In genomic region chr15:102278726-102279091, GRCm38 (mm10) we compare ENCODE assay signal across 8 mouse cellular contexts. TPM values are rescaled to one million over a fixed set of nuclear protein-coding genes. Genes with fewer than 3 reads are reported as not detected.
DNase-seq lines count a peak whose midpoint lies in the region; ATAC-seq lines count a peak whose summit lies in the region.

No protein-coding gene starts in this region.

- intact Hi-C loops in gastrocnemius, postnatal 14 days (cut with DNase I; ENCODE audit: low total_unique reads): no loop called here

- H3K9ac ChIP-seq in neural tube, embryonic 11.5 days (ENCODE audit: low read length): peak overlapping the region; percentile 66
- peak overlapping the region; percentile 75 for H3K9ac ChIP-seq in limb, embryonic 12.5 days (replicated peaks)
- H3K9ac ChIP-seq in stomach, embryonic 14.5 days (replicated peaks; ENCODE audit: low read depth, low read length): peak overlapping the region; percentile 80; the same call in 1 of the 2 replicates

- peaks cover 7% of the 10 kb centered on the region; the same call in 1 of the 2 replicates for H3K4me1 ChIP-seq in neural tube, embryonic 11.5 days (ENCODE audit: control insufficient read depth, insufficient read depth, low read length)
- H3K4me1 ChIP-seq in limb, embryonic 12.5 days (replicated peaks): peaks cover 13% of the 10 kb centered on the region
- peaks cover 11% of the 10 kb centered on the region; the same call in 1 of the 2 replicates for H3K4me1 ChIP-seq in stomach, embryonic 14.5 days (ENCODE audit: control insufficient read depth, insufficient read depth, low read length)

- H3K27ac ChIP-seq in neural tube, embryonic 11.5 days (ENCODE audit: low read depth, low read length): peak overlapping the region; percentile 63; the same call in 1 of the 2 replicates
- H3K27ac ChIP-seq in limb, embryonic 12.5 days: peak overlapping the region; percentile 87
- H3K27ac ChIP-seq in stomach, embryonic 14.5 days (ENCODE audit: low read length): peak overlapping the region; percentile 89; the same call in 1 of the 2 replicates

- H3K4me3 ChIP-seq in neural tube, embryonic 11.5 days (ENCODE audit: low read depth, low read length): peak overlapping the region; percentile 67
- H3K4me3 ChIP-seq in limb, embryonic 12.5 days (replicated peaks): peak overlapping the region; percentile 89
- peak overlapping the region; percentile 81 for H3K4me3 ChIP-seq in stomach, embryonic 14.5 days (ENCODE audit: low read depth, low read length)

- ATAC-seq in CD4-positive, CD25-positive, alpha-beta regulatory T cell, adult 4 months: no peak
- ATAC-seq in neural tube, embryonic 11.5 days (ENCODE audit: insufficient read depth, low FRiP score, low TSS enrichment): 0 out of 2 replicates have a peak, but pooled peaks have one; percentile 9
- ATAC-seq in limb, embryonic 12.5 days (ENCODE audit: insufficient number of reproducible peaks, insufficient read depth, low FRiP score, low TSS enrichment, low read depth): no peak
- no peak for ATAC-seq in stomach, embryonic 14.5 days (ENCODE audit: insufficient number of reproducible peaks, insufficient read depth, low FRiP score, low read depth)
- ATAC-seq in megakaryocyte progenitor cell, adult 5-6 weeks (replicated peaks; ENCODE audit: poor library complexity): no peak; the same call in 1 of the 2 replicates

- H3K27me3 ChIP-seq in neural tube, embryonic 11.5 days (ENCODE audit: control insufficient read depth, insufficient read depth, low read length): no peaks in the 10 kb centered on the region
- no peaks in the 10 kb centered on the region for H3K27me3 ChIP-seq in limb, embryonic 12.5 days
- H3K27me3 ChIP-seq in stomach, embryonic 14.5 days (ENCODE audit: control insufficient read depth, insufficient read depth, low read length): no peaks in the 10 kb centered on the region

- WGBS in neural tube, embryonic 11.5 days: 31% methylated on average over 7 of the region's 7 CpGs
- WGBS in limb, embryonic 12.5 days: 31% methylated on average over 7 of the region's 7 CpGs
- 27% methylated on average over 7 of the region's 7 CpGs for WGBS in stomach, embryonic 14.5 days

- no peaks in the 10 kb centered on the region for H3K9me3 ChIP-seq in neural tube, embryonic 11.5 days (ENCODE audit: control insufficient read depth, low read length)
- H3K9me3 ChIP-seq in limb, embryonic 12.5 days: no peaks in the 10 kb centered on the region
- H3K9me3 ChIP-seq in stomach, embryonic 14.5 days (ENCODE audit: control insufficient read depth, low read depth, low read length): no peaks in the 10 kb centered on the region

- peaks cover 2% of the 10 kb centered on the region; the same call in 1 of the 2 replicates for H3K36me3 ChIP-seq in neural tube, embryonic 11.5 days (ENCODE audit: control insufficient read depth, insufficient read depth, low read length)
- peaks cover 27% of the 10 kb centered on the region for H3K36me3 ChIP-seq in limb, embryonic 12.5 days
- peaks cover 10% of the 10 kb centered on the region for H3K36me3 ChIP-seq in stomach, embryonic 14.5 days (ENCODE audit: control insufficient read depth, insufficient read depth, low read length)

- peak; percentile 30 for DNase-seq in CD4-positive, CD25-positive, alpha-beta regulatory T cell, adult 2 months (ENCODE audit: low read depth, low spot score)
- no peak for DNase-seq in neural tube, embryonic 11.5 days (ENCODE audit: low spot score)
- no peak for DNase-seq in neural tube, embryonic 10.5 days (ENCODE audit: extremely low spot score, low spot score)
- no peak for DNase-seq in gastrocnemius, postnatal 14 days

- peak overlapping the region; percentile 72 for H3K4me2 ChIP-seq in neural tube, embryonic 11.5 days (ENCODE audit: low read depth)
- H3K4me2 ChIP-seq in limb, embryonic 12.5 days: peak overlapping the region; percentile 91
- peak overlapping the region; percentile 84 for H3K4me2 ChIP-seq in stomach, embryonic 14.5 days (replicated peaks; ENCODE audit: low read depth, low read length)

RNA-seq across cellular contexts. Expression of gene Mfsd5, which starts 0.5 kb away (rescaled TPM):
- 10 to 100 TPM; 28.3 to 31.4 TPM for polyA plus RNA-seq in CD4-positive, CD25-positive, alpha-beta regulatory T cell, adult 4 months (2017; shearing (Covaris generic))
- polyA plus RNA-seq in neural tube, embryonic 11.5 days (2014; fragmentation: Nextera tagmentation; extraction: Ambion mirVana): 59.7 and 66.7 TPM in 2 replicates
- 56.1 and 58.8 TPM in 2 replicates for polyA plus RNA-seq in limb, embryonic 12.5 days (2016; fragmentation: Nextera tagmentation; extraction: Ambion mirVana)
- 63.1 and 63.7 TPM in 2 replicates for polyA plus RNA-seq in stomach, embryonic 14.5 days (2014; fragmentation: Nextera tagmentation; extraction: Ambion mirVana)
- total RNA-seq in gastrocnemius, postnatal 14 days (2021): 10 to 100 TPM; 14.5 to 14.9 TPM
- total RNA-seq in megakaryocyte progenitor cell, adult 5-6 weeks (2015): 28.2 and 33.0 TPM in 2 replicates
- 17.8 and 25.5 TPM in 2 replicates for total RNA-seq in megakaryocyte progenitor cell, adult 5-6 weeks (2017)

RNA-seq across cellular contexts. Expression of gene Gm9918, which starts 8.3 kb away (rescaled TPM):
- not detected for polyA plus RNA-seq in CD4-positive, CD25-positive, alpha-beta regulatory T cell, adult 4 months (2017; shearing (Covaris generic))
- 0.20 and 0.39 TPM in 2 replicates for polyA plus RNA-seq in neural tube, embryonic 11.5 days (2014; fragmentation: Nextera tagmentation; extraction: Ambion mirVana)
- polyA plus RNA-seq in limb, embryonic 12.5 days (2016; fragmentation: Nextera tagmentation; extraction: Ambion mirVana): 1.3 and 1.4 TPM in 2 replicates
- 0.36 and 0.56 TPM in 2 replicates for polyA plus RNA-seq in stomach, embryonic 14.5 days (2014; fragmentation: Nextera tagmentation; extraction: Ambion mirVana)
- not detected for total RNA-seq in gastrocnemius, postnatal 14 days (2021)
- not detected in 2 replicates for total RNA-seq in megakaryocyte progenitor cell, adult 5-6 weeks (2015)
- total RNA-seq in megakaryocyte progenitor cell, adult 5-6 weeks (2017): not detected in 2 replicates

RNA-seq across cellular contexts. Expression of gene Espl1, which starts 17.4 kb away (rescaled TPM):
- 1 to 10 TPM; 1.5 to 6.7 TPM for polyA plus RNA-seq in CD4-positive, CD25-positive, alpha-beta regulatory T cell, adult 4 months (2017; shearing (Covaris generic))
- 36.2 and 37.9 TPM in 2 replicates for polyA plus RNA-seq in neural tube, embryonic 11.5 days (2014; fragmentation: Nextera tagmentation; extraction: Ambion mirVana)
- 42.7 and 49.3 TPM in 2 replicates for polyA plus RNA-seq in limb, embryonic 12.5 days (2016; fragmentation: Nextera tagmentation; extraction: Ambion mirVana)
- 25.4 and 28.6 TPM in 2 replicates for polyA plus RNA-seq in stomach, embryonic 14.5 days (2014; fragmentation: Nextera tagmentation; extraction: Ambion mirVana)
- 1 to 10 TPM; 1.1 to 4.1 TPM for total RNA-seq in gastrocnemius, postnatal 14 days (2021)
- total RNA-seq in megakaryocyte progenitor cell, adult 5-6 weeks (2015): 33.9 and 34.8 TPM in 2 replicates
- total RNA-seq in megakaryocyte progenitor cell, adult 5-6 weeks (2017): 15.0 and 19.2 TPM in 2 replicates

RNA-seq across cellular contexts. Expression of gene Rarg, which starts 21.4 kb away (rescaled TPM):
- polyA plus RNA-seq in CD4-positive, CD25-positive, alpha-beta regulatory T cell, adult 4 months (2017; shearing (Covaris generic)): 10 to 100 TPM; 17.7 to 18.3 TPM
- polyA plus RNA-seq in neural tube, embryonic 11.5 days (2014; fragmentation: Nextera tagmentation; extraction: Ambion mirVana): 24.0 and 26.4 TPM in 2 replicates
- polyA plus RNA-seq in limb, embryonic 12.5 days (2016; fragmentation: Nextera tagmentation; extraction: Ambion mirVana): 137 TPM in 2 replicates
- 36.9 and 40.5 TPM in 2 replicates for polyA plus RNA-seq in stomach, embryonic 14.5 days (2014; fragmentation: Nextera tagmentation; extraction: Ambion mirVana)
- 10 to 100 TPM; 12.9 to 13.2 TPM for total RNA-seq in gastrocnemius, postnatal 14 days (2021)
- total RNA-seq in megakaryocyte progenitor cell, adult 5-6 weeks (2015): 4.1 and 4.8 TPM in 2 replicates
- 3.9 and 4.2 TPM in 2 replicates for total RNA-seq in megakaryocyte progenitor cell, adult 5-6 weeks (2017)

RNA-seq across cellular contexts. Expression of gene Itgb7, which starts 47.0 kb away (rescaled TPM):
- polyA plus RNA-seq in CD4-positive, CD25-positive, alpha-beta regulatory T cell, adult 4 months (2017; shearing (Covaris generic)): 100 to 1,000 TPM; 336 to 432 TPM
- 0.95 and 1.3 TPM in 2 replicates for polyA plus RNA-seq in neural tube, embryonic 11.5 days (2014; fragmentation: Nextera tagmentation; extraction: Ambion mirVana)
- polyA plus RNA-seq in limb, embryonic 12.5 days (2016; fragmentation: Nextera tagmentation; extraction: Ambion mirVana): 2.9 and 3.3 TPM in 2 replicates
- 5.8 and 9.9 TPM in 2 replicates for polyA plus RNA-seq in stomach, embryonic 14.5 days (2014; fragmentation: Nextera tagmentation; extraction: Ambion mirVana)
- 1 to 10 TPM; 1.0 to 1.1 TPM for total RNA-seq in gastrocnemius, postnatal 14 days (2021)
- 26.6 and 29.2 TPM in 2 replicates for total RNA-seq in megakaryocyte progenitor cell, adult 5-6 weeks (2015)
- 36.7 and 44.6 TPM in 2 replicates for total RNA-seq in megakaryocyte progenitor cell, adult 5-6 weeks (2017)
